Mouse (Mus musculus) midbrain, embryonic 16.5 days (tissue): ENCODE data around the gene Ficd. TPM values are rescaled to one million over a fixed set of nuclear protein-coding genes. Genes with fewer than 3 reads are reported as not detected.
"Not testable (repeated sequence)": the region's sequence is repeated elsewhere in the genome, so short reads cannot be mapped to it uniquely, and the experiment has no call there.

Experiments used
- ATAC-seq: fragments of 200-750 bp; cut with Nextera tagmentation; 2 replicates; pipeline ENCODE4 v1.8.0; 2017; ENCODE audit warnings: moderate TSS enrichment
- H3K27ac ChIP-seq: fragments of 300-500 bp; sonication (generic); 2 replicates; pipeline ENCODE4 v1.5.1; 2014; ENCODE audit warnings: mild to moderate bottlenecking, low read length, mixed read lengths
- H3K27me3 ChIP-seq: fragments of 300-500 bp; sonication (generic); 2 replicates; pipeline ENCODE4 v1.6.1; 2014; ENCODE audit warnings: low read depth, low read length, mixed read lengths; ENCODE audit not compliant: control insufficient read depth, insufficient read depth
- H3K36me3 ChIP-seq: fragments of 300-500 bp; sonication (generic); 2 replicates; pipeline ENCODE4 v1.6.1; 2014; ENCODE audit warnings: mild to moderate bottlenecking, low read length, moderate library complexity, mixed read lengths; ENCODE audit not compliant: control insufficient read depth, insufficient read depth
- H3K4me1 ChIP-seq: fragments of 300-500 bp; sonication (generic); 2 replicates; pipeline ENCODE4 v1.6.1; 2014; ENCODE audit warnings: mild to moderate bottlenecking, low read length, mixed read lengths; ENCODE audit not compliant: control insufficient read depth, insufficient read depth
- H3K4me2 ChIP-seq: fragments of 300-500 bp; sonication (generic); 2 replicates; pipeline ENCODE4 v1.6.1; 2014; ENCODE audit warnings: mild to moderate bottlenecking, low read length, mixed read lengths
- H3K4me3 ChIP-seq: fragments of 300-500 bp; sonication (generic); 2 replicates; pipeline ENCODE4 v1.5.1; 2014; ENCODE audit warnings: low read depth, mild to moderate bottlenecking, low read length, moderate library complexity, mixed read lengths
- H3K9ac ChIP-seq: fragments of 300-500 bp; sonication (generic); 2 replicates; pipeline ENCODE4 v1.6.1; 2014; ENCODE audit warnings: low read depth, low read length, mixed read lengths
- H3K9me3 ChIP-seq: fragments of 300-500 bp; sonication (generic); replicated peaks from 2 replicates; pipeline ENCODE4 v1.6.1; 2014; ENCODE audit warnings: mild to moderate bottlenecking, low read length, mixed read lengths; ENCODE audit not compliant: control insufficient read depth, poor library complexity, severe bottlenecking
- WGBS: fragments of 180-500 bp; shearing (Covaris S2); extraction: QIAGEN DNeasy Blood & Tissue Kit; methylation state at CpG from one replicate; pipeline ENCODE4 v1.1.7; 2014; 5-methylcytosine and 5-hydroxymethylcytosine counted together
- polyA plus RNA-seq: library from polyadenylated mRNA; unstranded; fragments of >200 nt; fragmentation: Nextera tagmentation; extraction: Ambion mirVana; gene quantifications from 2 replicates; pipeline ENCODE4 v1.2.1, GENCODE M21; 2015

Ficd gene
- polyA plus RNA-seq, 1 experiment from 2014 or later, result 10.9 TPM

- ATAC-seq, result no peak
- Histone ChIP-seq H3K36me3 (no peaks in the 10 kb centered on the region), H3K4me2 (no peak overlapping the region), H3K27ac (no peak overlapping the region), H3K4me1 (no peaks in the 10 kb centered on the region), H3K27me3 (peaks cover 9% of the 10 kb centered on the region; the same call in 1 of the 2 replicates), H3K4me3 (no peak overlapping the region), H3K9me3 (no peaks in the 10 kb centered on the region), H3K9ac (no peak overlapping the region)
- WGBS, result 19% methylated on average over 12 of the region's 12 CpGs
Measured at GRCm38 (mm10) chr5:113783581-113784001, 48.0 kb downstream of the Ficd start.

- not testable (repeated sequence) for H3K4me1 ChIP-seq, H3K4me2 ChIP-seq, H3K9me3 ChIP-seq, H3K36me3 ChIP-seq, H3K27ac ChIP-seq, H3K27me3 ChIP-seq, ATAC-seq, H3K4me3 ChIP-seq, H3K9ac ChIP-seq
- 45% methylated on average over 3 of the region's 3 CpGs for WGBS
Measured at GRCm38 (mm10) chr5:113784104-113784503, 48.5 kb downstream of the Ficd start.

- WGBS, result 81% methylated on average over 5 of the region's 5 CpGs
- Histone ChIP-seq H3K9me3 (no peaks in the 10 kb centered on the region), H3K36me3 (no peaks in the 10 kb centered on the region), H3K4me2 (no peak overlapping the region), H3K9ac (no peak overlapping the region), H3K4me1 (no peaks in the 10 kb centered on the region), H3K27ac (no peak overlapping the region), H3K27me3 (peaks cover 9% of the 10 kb centered on the region; the same call in 1 of the 2 replicates), H3K4me3 (no peak overlapping the region)
- ATAC-seq, result no peak
Measured at GRCm38 (mm10) chr5:113786985-113787384, 51.4 kb downstream of the Ficd start.

DNA sequence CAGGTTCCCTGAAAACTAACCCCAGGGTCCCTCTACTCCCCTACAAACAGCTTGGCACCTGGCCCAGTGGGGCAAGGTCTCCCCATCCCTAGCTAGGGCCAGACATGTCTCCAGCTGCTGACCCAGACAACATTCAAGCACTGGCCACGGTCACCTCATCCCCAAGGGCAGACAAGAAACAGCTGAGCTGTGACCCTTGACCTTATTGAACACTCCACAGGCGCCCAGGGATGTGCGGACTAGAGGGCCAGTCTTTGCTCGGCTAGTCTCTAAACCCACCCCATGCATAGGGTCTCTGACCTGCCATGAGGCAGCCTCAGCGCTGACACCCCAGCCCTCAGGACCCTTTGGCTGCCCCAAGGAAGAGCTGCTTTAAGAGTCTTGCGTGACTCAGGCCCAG lies 53.0 kb downstream of the Ficd start:
- no peak for ATAC-seq
- H3K27ac ChIP-seq, result no peak overlapping the region
- no peak overlapping the region for H3K9ac ChIP-seq
- no peak overlapping the region for H3K4me3 ChIP-seq
- 49% methylated on average over 6 of the region's 6 CpGs for WGBS
- H3K9me3 ChIP-seq, result no peaks in the 10 kb centered on the region
- peaks cover 5% of the 10 kb centered on the region; the same call in 1 of the 2 replicates for H3K27me3 ChIP-seq
- H3K4me1 ChIP-seq, result no peaks in the 10 kb centered on the region
- no peaks in the 10 kb centered on the region for H3K36me3 ChIP-seq
- H3K4me2 ChIP-seq, result no peak overlapping the region

DNA sequence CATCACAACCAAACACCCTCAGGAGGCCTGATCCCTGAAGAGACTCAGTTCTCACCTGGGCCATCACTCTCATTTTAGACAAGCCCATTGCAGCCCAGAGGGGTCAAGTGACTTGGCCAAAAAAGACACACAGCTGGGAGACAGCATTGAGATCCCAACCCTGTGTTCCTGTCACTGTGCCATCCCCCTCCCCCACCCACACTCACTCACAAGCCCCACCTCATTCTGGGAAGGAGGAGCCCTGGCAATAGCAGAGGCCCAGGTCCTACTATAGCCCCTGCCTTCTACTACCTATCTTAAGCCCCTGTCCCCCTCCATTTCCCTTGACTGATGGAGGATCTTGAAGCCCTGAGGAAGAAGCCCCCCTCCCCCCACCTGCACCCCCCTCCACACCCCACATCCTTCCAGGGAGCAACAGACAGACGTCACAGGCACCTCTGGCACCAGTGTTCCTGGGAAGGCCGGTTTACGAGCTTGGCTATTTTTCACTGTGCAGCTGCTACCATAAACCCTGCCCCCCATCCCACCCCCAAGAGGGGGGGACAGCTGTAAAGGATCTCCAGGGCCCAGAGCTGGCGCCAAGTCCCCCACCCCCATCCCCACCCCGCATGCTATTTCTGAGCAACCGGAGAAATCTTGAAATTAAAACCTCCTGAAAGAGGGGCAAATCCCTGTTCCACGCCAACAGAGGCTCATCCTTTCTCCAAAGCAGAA lies 53.6 kb downstream of the Ficd start:
- no peak for ATAC-seq

More for the DNA sequence above, 53.6 kb downstream of the Ficd start:
- Histone ChIP-seq H3K27me3 (peaks cover 2% of the 10 kb centered on the region; the same call in 1 of the 2 replicates), H3K36me3 (no peaks in the 10 kb centered on the region), H3K27ac (no peak overlapping the region), H3K4me3 (no peak overlapping the region), H3K4me1 (no peaks in the 10 kb centered on the region), H3K9me3 (no peaks in the 10 kb centered on the region), H3K4me2 (no peak overlapping the region), H3K9ac (no peak overlapping the region)
- WGBS, result 50% methylated on average over 7 of the region's 7 CpGs

Other genes with a start within 250 kb of the Ficd start
- 14.4 and 16.1 TPM in 2 replicates for gene Wscd2, start 245.5 kb upstream of the Ficd start, polyA plus RNA-seq
- 1.2 and 1.3 TPM in 2 replicates for gene Cmklr1, start 85.4 kb upstream of the Ficd start, polyA plus RNA-seq
- not detected in 2 replicates for gene 1700069L16Rik, start 11.0 kb upstream of the Ficd start, polyA plus RNA-seq
- 39.8 and 47.5 TPM in 2 replicates for gene Sart3, start 36.7 kb downstream of the Ficd start, polyA plus RNA-seq
- gene Iscu, start 36.9 kb downstream of the Ficd start, polyA plus RNA-seq, result 77.8 and 84.5 TPM in 2 replicates
- gene Tmem119, start 64.7 kb downstream of the Ficd start, polyA plus RNA-seq, result 4.8 and 5.0 TPM in 2 replicates
- 1.6 and 2.0 TPM in 2 replicates for gene Selplg, start 96.8 kb downstream of the Ficd start, polyA plus RNA-seq
- gene Coro1c, start 173.0 kb downstream of the Ficd start, polyA plus RNA-seq, result 201 and 209 TPM in 2 replicates